Mouse (Mus musculus): ENCODE data around the gene P3h3.

The P3h3 gene

GRCm38 (mm10) chr6:124865766-124866362 lies 8.3 kb upstream of the P3h3 start:
- no peak for DNase-seq (ENCODE audit: low spot score in 2 of 2)

- no peak for DNase-seq (ENCODE audit: low spot score in 2 of 2)
Observed at GRCm38 (mm10) chr6:124863658-124864298, 6.2 kb upstream of the P3h3 start, which contains the start of gene Gpr162. Gene Gpr162 (minus strand): TSS chr6:124863983.

GRCm38 (mm10) chr6:124863125-124863657 lies 5.6 kb upstream of the P3h3 start:
- no peak for DNase-seq (ENCODE audit: low spot score in 2 of 2)

GRCm38 (mm10) chr6:124862406-124863124 lies 5.0 kb upstream of the P3h3 start:
- no peak for DNase-seq (ENCODE audit: low spot score in 2 of 2)

GRCm38 (mm10) chr6:124861802-124862201 lies 4.2 kb upstream of the P3h3 start:
- no peak for DNase-seq (ENCODE audit: low spot score in 2 of 2)

GRCm38 (mm10) chr6:124861266-124861665 lies 3.7 kb upstream of the P3h3 start:
- no peak for DNase-seq (ENCODE audit: low spot score in 2 of 2)

- no peak for DNase-seq (ENCODE audit: low spot score in 2 of 2)
Observed at GRCm38 (mm10) chr6:124860511-124860910, 3.0 kb upstream of the P3h3 start.

- DNase-seq (ENCODE audit: low spot score in 2 of 2), result peak; percentile 56 to 79
Observed at GRCm38 (mm10) chr6:124859725-124860124, 2.2 kb upstream of the P3h3 start.

- DNase-seq (ENCODE audit: low spot score in 2 of 2), result no peak
Observed at GRCm38 (mm10) chr6:124858561-124859318, 1.2 kb upstream of the P3h3 start.

- no peak for DNase-seq (ENCODE audit: low spot score in 2 of 2)
Observed at GRCm38 (mm10) chr6:124857840-124858530, 433 bp upstream of the P3h3 start.

- DNase-seq (ENCODE audit: low spot score in 2 of 2), result no peak
Observed at GRCm38 (mm10) chr6:124856321-124856720, 1.2 kb downstream of the P3h3 start.

- DNase-seq (ENCODE audit: low spot score in 2 of 2), result no peak
Observed at GRCm38 (mm10) chr6:124854647-124855046, 2.9 kb downstream of the P3h3 start.

- no peak for DNase-seq (ENCODE audit: low spot score in 2 of 2)
Observed at GRCm38 (mm10) chr6:124850535-124850934, 7.0 kb downstream of the P3h3 start.

- DNase-seq (ENCODE audit: low spot score in 2 of 2), result peak; percentile 79 to 90
Observed at GRCm38 (mm10) chr6:124847305-124847704, 10.2 kb downstream of the P3h3 start.

GRCm38 (mm10) chr6:124840241-124841167 lies 17.0 kb downstream of the P3h3 start, which contains the start of gene Gnb3:
Gene Gnb3 (minus strand): TSS chr6:124840275.
- DNase-seq (ENCODE audit: low spot score in 2 of 2), result no peak

- DNase-seq (ENCODE audit: low spot score in 2 of 2), result peak in 1 of 2 experiments; percentile 50
Observed at GRCm38 (mm10) chr6:124839805-124840204, 17.7 kb downstream of the P3h3 start.

GRCm38 (mm10) chr6:124836411-124836810 lies 21.1 kb downstream of the P3h3 start:
- no peak for DNase-seq (ENCODE audit: low spot score in 2 of 2)

- no peak for DNase-seq (ENCODE audit: low spot score in 2 of 2)
Observed at GRCm38 (mm10) chr6:124835531-124835930, 22.0 kb downstream of the P3h3 start.

GRCm38 (mm10) chr6:124834512-124835081 lies 23.0 kb downstream of the P3h3 start:
- no peak for DNase-seq (ENCODE audit: low spot score in 2 of 2)

GRCm38 (mm10) chr6:124831649-124832048 lies 25.9 kb downstream of the P3h3 start:
- DNase-seq (ENCODE audit: low spot score in 2 of 2), result no peak

All from heart, adult 9 months (tissue).